ENCODE assay signal across 28 mouse cellular contexts in genomic region chr5:32086526-32087090, GRCm38 (mm10). TPM values are rescaled to one million over a fixed set of nuclear protein-coding genes. Genes with fewer than 3 reads are reported as not detected.
DNase-seq lines count a peak whose midpoint lies in the region; ATAC-seq lines count a peak whose summit lies in the region.
"Had no signal": no experiment of that assay in that cellular context is flagged by ENCODE, and none has a peak within 500 bp of the region (broad histone marks: within the 10 kb centered on the region; RNA-seq: fewer than 3 reads in every experiment).

No protein-coding gene starts in this region.

- no peak for ATAC-seq in midbrain, embryonic 11.5 days (ENCODE audit: low FRiP score)
- ATAC-seq in midbrain, embryonic 16.5 days, result no peak
- ATAC-seq: forebrain, embryonic 13.5 days; inflammation-experienced regulatory T-cells, adult 6 months; midbrain, embryonic 15.5 days had no signal

- H3K4me2 ChIP-seq in midbrain, embryonic 11.5 days, result no peak overlapping the region
- H3K4me2 ChIP-seq in midbrain, embryonic 16.5 days (ENCODE audit: low read length), result no peak overlapping the region
- H3K4me2 ChIP-seq: forebrain, embryonic 13.5 days; hindbrain, embryonic 15.5 days; limb, embryonic 15.5 days; liver, embryonic 15.5 days; lung, embryonic 14.5 days; midbrain, embryonic 15.5 days had no signal

- H3K36me3 ChIP-seq in midbrain, embryonic 11.5 days (ENCODE audit: control insufficient read depth, insufficient read depth, low read length), result no peaks in the 10 kb centered on the region
- H3K36me3 ChIP-seq in midbrain, embryonic 16.5 days (ENCODE audit: control insufficient read depth, insufficient read depth, low read length), result no peaks in the 10 kb centered on the region
- H3K36me3 ChIP-seq: hindbrain, embryonic 15.5 days; limb, embryonic 10.5 days; limb, embryonic 15.5 days; liver, embryonic 15.5 days; midbrain, embryonic 15.5 days had no signal

- no peak overlapping the region for H3K4me3 ChIP-seq in midbrain, embryonic 11.5 days (ENCODE audit: low read depth, low read length)
- H3K4me3 ChIP-seq in midbrain, embryonic 16.5 days (ENCODE audit: low read depth, low read length), result no peak overlapping the region
- H3K4me3 ChIP-seq: forebrain, embryonic 13.5 days; hindbrain, embryonic 10.5 days; hindbrain, embryonic 15.5 days; limb, embryonic 10.5 days; limb, embryonic 15.5 days; liver, embryonic 15.5 days; midbrain, embryonic 15.5 days had no signal

- H3K9me3 ChIP-seq in midbrain, embryonic 11.5 days (ENCODE audit: control insufficient read depth, low read length), result no peaks in the 10 kb centered on the region
- H3K9me3 ChIP-seq in midbrain, embryonic 16.5 days (replicated peaks; ENCODE audit: control insufficient read depth, low read length, poor library complexity, severe bottlenecking), result no peaks in the 10 kb centered on the region
- H3K9me3 ChIP-seq: forebrain, embryonic 13.5 days; G1E; hindbrain, embryonic 10.5 days; hindbrain, embryonic 15.5 days; limb, embryonic 10.5 days; limb, embryonic 15.5 days; liver, embryonic 15.5 days; midbrain, embryonic 15.5 days had no signal

- H3K4me1 ChIP-seq in midbrain, embryonic 11.5 days (ENCODE audit: control insufficient read depth, insufficient read depth, low read length), result no peaks in the 10 kb centered on the region
- no peaks in the 10 kb centered on the region for H3K4me1 ChIP-seq in midbrain, embryonic 16.5 days (ENCODE audit: control insufficient read depth, insufficient read depth, low read length)
- H3K4me1 ChIP-seq: forebrain, embryonic 13.5 days; hindbrain, embryonic 10.5 days; hindbrain, embryonic 15.5 days; liver, embryonic 15.5 days; midbrain, embryonic 15.5 days had no signal

- no peaks in the 10 kb centered on the region for H3K27me3 ChIP-seq in midbrain, embryonic 11.5 days (ENCODE audit: control insufficient read depth, insufficient read depth, low read length)
- no peaks in the 10 kb centered on the region for H3K27me3 ChIP-seq in midbrain, embryonic 16.5 days (ENCODE audit: control insufficient read depth, insufficient read depth, low read depth, low read length)
- H3K27me3 ChIP-seq: forebrain, embryonic 13.5 days; hindbrain, embryonic 15.5 days; limb, embryonic 15.5 days; liver, embryonic 15.5 days; midbrain, embryonic 15.5 days had no signal

- H3K9ac ChIP-seq in midbrain, embryonic 11.5 days (ENCODE audit: low read length), result no peak overlapping the region
- H3K9ac ChIP-seq in midbrain, embryonic 16.5 days (ENCODE audit: low read depth, low read length), result no peak overlapping the region
- H3K9ac ChIP-seq: forebrain, embryonic 13.5 days; hindbrain, embryonic 15.5 days; limb, embryonic 15.5 days; liver, embryonic 15.5 days; lung, embryonic 14.5 days; midbrain, embryonic 15.5 days had no signal

- H3K27ac ChIP-seq in midbrain, embryonic 11.5 days (ENCODE audit: low read depth, low read length), result no peak overlapping the region
- H3K27ac ChIP-seq in midbrain, embryonic 16.5 days (ENCODE audit: low read length), result no peak overlapping the region
- H3K27ac ChIP-seq: forebrain, embryonic 13.5 days; hindbrain, embryonic 10.5 days; hindbrain, embryonic 15.5 days; kidney, postnatal 0 days; limb, embryonic 10.5 days; limb, embryonic 15.5 days; liver, embryonic 15.5 days; midbrain, embryonic 15.5 days had no signal

- WGBS in midbrain, embryonic 11.5 days, result 90% methylated on average over 6 of the region's 6 CpGs
- WGBS in midbrain, embryonic 16.5 days, result 85% methylated on average over 6 of the region's 6 CpGs

- DNase-seq in cerebellum, postnatal 25 days, result peak; percentile 15
- no peak for DNase-seq in cerebellum, postnatal 36 days
- DNase-seq in kidney, adult 18-20 months, result peak; percentile 48
- no peak for DNase-seq in kidney, postnatal 4 days
- DNase-seq in midbrain, embryonic 11.5 days (ENCODE audit: low spot score, missing footprints), result peak; percentile 28
- DNase-seq in embryo, embryonic 10 days (ENCODE audit: low spot score), result no peak
- DNase-seq: adrenal gland, postnatal 10 days; cerebellum, adult 11 months; cerebellum, adult 9-10 months; heart, postnatal 14 days; layer of hippocampus, postnatal 36 days; lung, embryonic 14.5 days; lung, postnatal 14 days; right cerebral cortex, postnatal 25 days; spleen, adult 18-20 months; thymus, adult 18-20 months; thymus, postnatal 25 days had no signal

RNA-seq across cellular contexts. Expression of gene Fosl2, which starts 49.0 kb away (rescaled TPM):
- polyA plus RNA-seq in midbrain, embryonic 11.5 days (2014; fragmentation: Nextera tagmentation; extraction: Ambion mirVana), result 0.52 and 0.57 TPM in 2 replicates
- polyA plus RNA-seq in midbrain, embryonic 16.5 days (2015; fragmentation: Nextera tagmentation; extraction: Ambion mirVana), result 0.37 and 0.55 TPM in 2 replicates

Comparison
In these comparisons a context has a peak if more than half of its experiments do, and no peak if none do; other contexts are left out.
1. DNase-seq: peak in cerebellum, postnatal 25 days (2 of 2), kidney, adult 18-20 months (single experiment) and midbrain, embryonic 11.5 days (single experiment); none in cerebellum, postnatal 36 days (0 of 2), kidney, postnatal 4 days (0 of 2) and embryo, embryonic 10 days (single experiment).